Comparison of ENCODE assay signal across 11 mouse cellular contexts in the genomic region with DNA sequence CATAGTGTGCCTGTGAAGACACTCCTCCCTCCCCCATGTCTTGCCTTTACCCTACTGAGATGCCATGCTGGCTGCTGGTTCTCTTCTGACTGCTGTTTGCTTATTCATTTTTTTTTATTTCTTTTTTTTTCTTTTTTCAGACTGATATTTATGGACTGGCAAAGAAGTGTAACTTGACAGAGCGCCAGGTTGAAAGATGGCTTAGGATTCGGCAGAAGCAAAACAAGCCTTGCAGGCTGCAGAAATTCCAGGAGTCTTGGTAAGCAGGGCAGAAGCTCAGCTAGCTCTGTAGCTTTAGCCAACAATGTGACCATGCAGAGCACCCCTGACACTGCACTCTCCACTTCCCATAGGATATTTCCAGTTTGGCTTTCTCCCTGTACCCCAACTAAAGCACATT. TPM values are rescaled to one million over a fixed set of nuclear protein-coding genes. Genes with fewer than 3 reads are reported as not detected.
DNase-seq lines count a peak whose midpoint lies in the region; ATAC-seq and TF ChIP-seq lines count a peak whose summit lies in the region.
"Had no signal": no experiment of that assay in that cellular context is flagged by ENCODE, and none has a peak within 500 bp of the region (broad histone marks: within the 10 kb centered on the region; RNA-seq: fewer than 3 reads in every experiment).

No protein-coding gene starts in this region.

- no peak overlapping the region for H3K4me3 ChIP-seq in left cerebral cortex, adult 2 months
- no peak overlapping the region for H3K4me3 ChIP-seq in cerebellum, adult 2 months (replicated peaks; ENCODE audit: insufficient read depth, low read depth, low read length)

- no peak for TF ChIP-seq CTCF in left cerebral cortex, adult 2 months (IDR thresholded peaks at IDR 0.05)
- TF ChIP-seq CTCF in cerebellum, adult 2 months (IDR thresholded peaks at IDR 0.05; ENCODE audit: borderline replicate concordance, insufficient read depth, low read depth, low read length): no peak

- TF ChIP-seq POLR2A in cerebellum, adult 2 months (IDR thresholded peaks at IDR 0.05; ENCODE audit: borderline replicate concordance, insufficient read depth, low read length): no peak

- no peaks in the 10 kb centered on the region for H3K27me3 ChIP-seq in cerebellum, adult 2 months (ENCODE audit: control insufficient read depth, insufficient read depth, low read length)

- intact Hi-C loops in left cerebral cortex, postnatal 10 days (cut with DNase I): no loop called here
- intact Hi-C loops in left cerebral cortex, adult 2 months (cut with DNase I): no loop called here

- no peak overlapping the region for H3K27ac ChIP-seq in left cerebral cortex, adult 2 months
- no peak overlapping the region for H3K27ac ChIP-seq in cerebellum, adult 2 months (ENCODE audit: insufficient read depth, low read length)
- H3K27ac ChIP-seq: macrophage had no signal

- DNase-seq in left cerebral cortex, postnatal 10 days (ENCODE audit: extremely low spot score in 1 of 2, low spot score in 2 of 2): peak; percentile 36 to 62
- DNase-seq in left cerebral cortex, adult 2 months (ENCODE audit: extremely low spot score in 1 of 2, low spot score in 2 of 2): no peak
- DNase-seq in layer of hippocampus, adult 9-10 months (ENCODE audit: low spot score): peak; percentile 11
- DNase-seq in right cerebral cortex, postnatal 25 days: peak; percentile 31
- DNase-seq in cerebellum, adult 9-11 months: no peak
- no peak for DNase-seq in cerebellum, adult 2 months
- DNase-seq in kidney, adult 9 months: no peak
- DNase-seq: gastrocnemius, postnatal 36 days; heart, postnatal 36 days had no signal

- ATAC-seq in frontal cortex, adult (ENCODE audit: low TSS enrichment): peak; percentile 77

- WGBS in cerebellum, adult 2 months: 41% methylated on average over 2 of the region's 2 CpGs

- no peaks in the 10 kb centered on the region for H3K4me1 ChIP-seq in cerebellum, adult 2 months (ENCODE audit: control insufficient read depth, insufficient read depth, low read length)

RNA-seq across cellular contexts. Expression of gene Cers3, which starts 36.1 kb away (rescaled TPM):
- 1 to 10 TPM in 1 of 2 experiments, under 1 TPM in 1; 0.73 to 1.1 TPM for total RNA-seq in left cerebral cortex, postnatal 10 days (2021)
- total RNA-seq in left cerebral cortex, adult 2 months (2021): under 1 TPM; 0.28 to 0.29 TPM
- polyA plus RNA-seq in cerebellum, adult 2 months (2012; rRNA removed): 0.20 and 0.21 TPM in 2 replicates
- polyA plus RNA-seq: macrophage had no signal

Comparison
In these comparisons a context has a peak if more than half of its experiments do, and no peak if none do; other contexts are left out.
1. DNase-seq: peak in left cerebral cortex, postnatal 10 days (2 of 2), layer of hippocampus, adult 9-10 months (single experiment) and right cerebral cortex, postnatal 25 days (single experiment); none in left cerebral cortex, adult 2 months (0 of 2), cerebellum, adult 9-11 months (single experiment), cerebellum, adult 2 months (0 of 2) and kidney, adult 9 months (single experiment).